Mouse (Mus musculus) heart, embryonic 11.5 days (tissue): ENCODE results near the gene Golim4. TPM values are rescaled to one million over a fixed set of nuclear protein-coding genes. Genes with fewer than 3 reads are reported as not detected.

ENCODE experiments used
- ATAC-seq: fragments of 200-750 bp; cut with Nextera tagmentation; replicated peaks from 2 replicates; pipeline ENCODE4 v1.8.0; 2017; ENCODE audit warnings: moderate library complexity; ENCODE audit not compliant: insufficient number of reproducible peaks, low FRiP score, low TSS enrichment
- H3K27ac ChIP-seq: fragments of 300-500 bp; sonication (generic); 2 replicates; pipeline ENCODE4 v1.5.1; 2014; ENCODE audit warnings: mild to moderate bottlenecking, low read depth, low read length
- H3K27me3 ChIP-seq: fragments of 300-500 bp; sonication (generic); 2 replicates; pipeline ENCODE4 v1.6.1; 2014; ENCODE audit warnings: mild to moderate bottlenecking, low read length, mixed read lengths; ENCODE audit not compliant: control insufficient read depth, insufficient read depth
- H3K36me3 ChIP-seq: fragments of 300-500 bp; sonication (generic); 2 replicates; pipeline ENCODE4 v1.6.1; 2014; ENCODE audit warnings: mild to moderate bottlenecking, low read length, moderate library complexity, mixed read lengths; ENCODE audit not compliant: control insufficient read depth, insufficient read depth
- H3K4me1 ChIP-seq: fragments of 300-500 bp; sonication (generic); 2 replicates; pipeline ENCODE4 v1.6.1; 2014; ENCODE audit warnings: low read length; ENCODE audit not compliant: control insufficient read depth, insufficient read depth
- H3K4me2 ChIP-seq: fragments of 300-500 bp; sonication (generic); 2 replicates; pipeline ENCODE4 v1.6.1; 2014; ENCODE audit warnings: mild to moderate bottlenecking, moderate library complexity
- H3K4me3 ChIP-seq: fragments of 300-500 bp; sonication (generic); 2 replicates; pipeline ENCODE4 v1.5.1; 2014; ENCODE audit warnings: low read depth, low read length
- H3K9ac ChIP-seq: fragments of 300-500 bp; sonication (generic); 2 replicates; pipeline ENCODE4 v1.6.1; 2014; ENCODE audit warnings: mild to moderate bottlenecking, low read depth, low read length, moderate library complexity
- H3K9me3 ChIP-seq: fragments of 300-500 bp; sonication (generic); replicated peaks from 2 replicates; pipeline ENCODE4 v1.6.1; 2016; ENCODE audit warnings: low read length; ENCODE audit not compliant: control insufficient read depth
- WGBS: fragments of 180-500 bp; shearing (Covaris S2); extraction: QIAGEN DNeasy Blood & Tissue Kit; methylation state at CpG from one replicate; pipeline ENCODE4 v1.1.7; 2014; ENCODE audit not compliant: insufficient replicate concordance; 5-methylcytosine and 5-hydroxymethylcytosine counted together
- polyA plus RNA-seq: library from polyadenylated mRNA; unstranded; fragments of >200 nt; fragmentation: Nextera tagmentation; extraction: Ambion mirVana; gene quantifications from 2 replicates; pipeline ENCODE4 v1.2.1, GENCODE M21; 2014

Gene Golim4
- polyA plus RNA-seq, 1 experiment from 2014 or later, result 40.4 TPM

DNA sequence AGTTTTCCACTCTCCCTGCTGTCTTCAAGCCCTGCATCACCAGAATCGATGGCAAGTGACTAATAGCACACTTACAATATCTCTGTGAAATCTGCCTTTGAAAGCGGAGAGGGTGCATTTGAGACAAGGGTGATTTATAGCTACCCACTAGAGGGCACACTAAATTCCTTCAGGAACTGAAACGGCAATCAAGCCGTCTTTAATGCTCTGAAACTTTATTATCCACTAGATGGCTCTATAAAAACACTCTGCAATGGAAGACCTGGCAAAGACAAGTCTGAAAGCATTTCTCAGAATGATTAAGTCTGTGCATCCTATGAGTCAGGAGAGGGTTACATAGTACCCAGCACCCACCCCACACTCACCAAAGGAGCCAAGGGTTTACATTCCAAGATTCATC, 46.5 kb downstream of the Golim4 start:
- no peak for ATAC-seq
- 19% methylated on average over 4 of the region's 4 CpGs for WGBS
- Histone ChIP-seq H3K4me3 (no peak overlapping the region), H3K9me3 (no peaks in the 10 kb centered on the region), H3K9ac (no peak overlapping the region), H3K27ac (no peak overlapping the region), H3K36me3 (no peaks in the 10 kb centered on the region), H3K4me2 (no peak overlapping the region), H3K27me3 (no peaks in the 10 kb centered on the region), H3K4me1 (peaks cover 6% of the 10 kb centered on the region; the same call in 1 of the 2 replicates)

DNA sequence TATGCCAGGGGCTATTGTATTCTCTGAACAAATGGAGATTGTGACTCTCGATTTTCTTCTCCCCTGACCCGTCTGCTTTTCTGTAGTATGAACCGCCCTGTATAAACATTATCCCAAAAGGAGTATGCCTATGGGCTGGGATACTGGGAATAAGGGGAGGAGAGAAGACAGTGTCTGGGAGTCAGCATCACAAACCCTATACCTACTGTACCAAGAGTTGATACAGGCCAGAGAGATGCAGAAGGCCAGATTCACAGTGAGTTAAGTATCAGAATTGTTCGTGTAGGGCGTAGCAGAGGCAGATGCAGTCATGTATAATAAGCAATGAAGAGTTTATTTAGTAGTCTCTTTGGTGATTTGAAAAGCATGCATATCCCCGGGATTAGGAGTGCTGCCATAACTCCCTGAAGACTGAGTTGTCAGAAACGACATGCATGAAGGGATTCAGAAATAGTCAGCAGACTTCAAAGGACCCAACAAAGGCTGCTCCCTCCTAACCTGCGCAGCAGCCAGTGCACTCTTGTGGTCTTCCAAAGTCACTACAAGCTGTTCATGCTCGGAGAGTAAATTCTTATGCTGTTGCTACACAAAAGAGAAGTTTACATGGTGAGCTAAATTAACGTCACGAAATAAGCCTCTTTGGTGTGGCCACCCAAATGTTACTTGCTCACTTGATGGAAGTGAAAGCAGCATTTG, 54.7 kb downstream of the Golim4 start:
- H3K4me3 ChIP-seq, result no peak overlapping the region
- H3K9me3 ChIP-seq, result no peaks in the 10 kb centered on the region
- no peaks in the 10 kb centered on the region for H3K4me1 ChIP-seq
- H3K27me3 ChIP-seq, result no peaks in the 10 kb centered on the region
- no peak overlapping the region for H3K27ac ChIP-seq
- H3K9ac ChIP-seq, result no peak overlapping the region
- peaks cover 3% of the 10 kb centered on the region; the same call in 1 of the 2 replicates for H3K36me3 ChIP-seq
- no peak overlapping the region for H3K4me2 ChIP-seq
- no peak for ATAC-seq
- WGBS, result 81% methylated on average over 11 of the region's 11 CpGs

DNA sequence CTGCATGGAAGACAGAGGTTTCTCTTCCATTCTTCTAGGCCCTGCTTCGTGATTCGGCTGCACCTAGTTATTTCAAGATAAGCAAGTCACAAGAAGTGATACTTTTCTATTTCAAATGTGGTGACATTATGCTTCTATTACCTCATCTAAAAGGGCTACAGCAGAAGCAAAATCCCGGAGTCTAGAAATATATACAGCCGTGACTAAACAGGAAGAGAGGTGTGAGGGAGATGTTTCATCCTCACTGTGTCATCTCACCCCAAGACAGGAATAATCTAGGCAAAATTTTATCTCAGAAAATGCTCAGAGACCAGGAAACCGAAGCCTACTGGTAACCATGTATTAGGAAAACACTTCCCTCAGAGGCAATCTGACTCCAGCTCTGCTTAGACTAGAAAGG, 61.7 kb downstream of the Golim4 start:
- Histone ChIP-seq H3K4me1 (no peaks in the 10 kb centered on the region), H3K9me3 (no peaks in the 10 kb centered on the region), H3K9ac (no peak overlapping the region), H3K4me3 (no peak overlapping the region), H3K27me3 (no peaks in the 10 kb centered on the region), H3K4me2 (no peak overlapping the region), H3K36me3 (peaks cover 8% of the 10 kb centered on the region), H3K27ac (no peak overlapping the region)
- ATAC-seq, result no peak
- WGBS, result 85% methylated on average over 5 of the region's 5 CpGs

DNA sequence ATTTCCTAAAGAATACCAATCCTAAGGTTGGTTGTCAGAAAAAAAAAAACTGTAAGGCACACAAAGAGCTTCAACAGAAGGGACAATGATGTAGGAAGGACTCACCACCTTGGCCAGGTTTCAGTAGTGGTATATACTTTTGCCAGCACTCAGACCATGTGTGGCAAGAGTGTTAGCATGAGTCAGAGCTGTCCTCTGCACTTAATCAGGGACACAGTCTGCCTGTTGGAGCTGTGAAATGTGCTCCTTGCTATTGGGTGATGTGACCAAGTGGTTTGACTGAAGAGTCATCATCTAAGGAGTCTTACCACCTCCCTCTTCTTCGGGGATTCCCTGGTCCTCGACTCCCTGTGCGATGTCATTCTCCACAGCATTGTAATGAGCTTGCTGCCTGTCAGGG, 65.2 kb downstream of the Golim4 start:
- no peaks in the 10 kb centered on the region for H3K9me3 ChIP-seq
- H3K4me3 ChIP-seq, result no peak overlapping the region
- no peak overlapping the region for H3K4me2 ChIP-seq
- no peak overlapping the region for H3K9ac ChIP-seq
- no peaks in the 10 kb centered on the region for H3K4me1 ChIP-seq
- 86% methylated on average over 3 of the region's 3 CpGs for WGBS
- H3K36me3 ChIP-seq, result peaks cover 12% of the 10 kb centered on the region
- H3K27me3 ChIP-seq, result no peaks in the 10 kb centered on the region
- ATAC-seq, result no peak
- H3K27ac ChIP-seq, result no peak overlapping the region

DNA sequence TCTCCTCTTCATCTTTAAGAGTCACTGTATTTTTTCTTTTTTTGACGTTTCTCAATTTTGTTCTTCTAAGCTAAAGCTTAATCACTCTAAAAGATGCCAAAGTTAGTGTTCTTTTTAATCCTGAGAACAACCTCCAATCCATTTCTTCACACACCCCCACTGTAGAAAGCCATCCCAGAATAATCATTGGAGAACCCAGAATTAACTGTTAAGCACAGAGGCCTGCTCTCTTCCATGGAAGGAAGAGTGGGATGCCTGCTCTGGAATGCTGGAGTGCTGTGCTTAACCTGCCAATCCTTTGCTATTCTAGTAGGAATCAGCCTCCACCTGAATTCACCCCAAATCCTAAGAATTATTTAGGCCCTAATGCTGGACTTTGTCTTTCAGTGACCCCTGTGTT, 67.4 kb downstream of the Golim4 start:
- 80% methylated on average over 1 of the region's 1 CpGs for WGBS
- peaks cover 18% of the 10 kb centered on the region for H3K36me3 ChIP-seq

DNA sequence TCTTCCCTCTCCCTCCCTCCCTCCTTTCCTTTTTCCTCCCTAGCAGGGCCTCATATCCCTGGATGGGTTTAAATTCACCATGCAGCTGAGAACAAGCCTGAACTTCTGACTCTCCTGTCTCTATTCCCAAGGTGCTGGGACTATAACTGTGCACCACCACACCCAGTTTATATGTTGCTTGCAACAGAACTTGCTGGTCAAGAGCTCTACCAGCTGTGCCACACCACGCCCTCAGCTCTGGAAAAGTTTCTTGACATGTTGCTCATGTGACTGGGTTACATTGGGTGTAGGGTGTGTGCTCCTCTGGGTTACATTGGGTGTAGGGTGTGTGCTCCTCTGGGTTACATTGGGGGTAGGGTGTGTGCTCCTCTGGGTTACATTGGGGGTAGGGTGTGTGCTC, 75.2 kb downstream of the Golim4 start:
- no peak overlapping the region for H3K27ac ChIP-seq
- WGBS, result 93% methylated on average over 1 of the region's 1 CpGs
- H3K4me1 ChIP-seq, result no peaks in the 10 kb centered on the region
- H3K9me3 ChIP-seq, result no peaks in the 10 kb centered on the region; the same call in 1 of the 2 replicates
- ATAC-seq, result no peak
- no peaks in the 10 kb centered on the region for H3K27me3 ChIP-seq
- no peak overlapping the region for H3K9ac ChIP-seq
- peaks cover 28% of the 10 kb centered on the region for H3K36me3 ChIP-seq
- H3K4me3 ChIP-seq, result no peak overlapping the region
- H3K4me2 ChIP-seq, result no peak overlapping the region

More for the DNA sequence above, 67.4 kb downstream of the Golim4 start:
- Histone ChIP-seq H3K4me3 (no peak overlapping the region), H3K4me2 (no peak overlapping the region), H3K9ac (no peak overlapping the region), H3K27me3 (no peaks in the 10 kb centered on the region), H3K9me3 (no peaks in the 10 kb centered on the region), H3K27ac (no peak overlapping the region), H3K4me1 (no peaks in the 10 kb centered on the region)
- ATAC-seq, result no peak

DNA sequence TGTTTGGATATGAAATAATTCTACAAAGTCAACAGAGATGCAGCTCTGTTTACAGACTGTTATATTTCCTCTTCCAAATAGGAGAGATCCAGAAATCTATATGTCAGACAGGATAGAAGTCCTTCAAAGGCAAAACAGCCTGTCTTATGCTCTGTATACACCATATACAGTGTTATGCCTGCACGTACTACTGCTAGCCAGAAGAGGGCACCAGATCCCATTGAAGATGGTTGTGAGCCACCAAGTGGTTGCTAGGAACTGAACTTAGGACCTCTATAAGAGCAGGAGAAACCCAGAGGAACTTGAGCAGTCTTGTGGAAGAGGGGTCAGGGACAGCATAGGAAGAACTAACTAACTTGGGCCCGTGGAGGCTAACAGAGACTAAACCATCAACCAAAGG, 77.5 kb downstream of the Golim4 start:
- WGBS, result 82% methylated on average over 2 of the region's 2 CpGs

DNA sequence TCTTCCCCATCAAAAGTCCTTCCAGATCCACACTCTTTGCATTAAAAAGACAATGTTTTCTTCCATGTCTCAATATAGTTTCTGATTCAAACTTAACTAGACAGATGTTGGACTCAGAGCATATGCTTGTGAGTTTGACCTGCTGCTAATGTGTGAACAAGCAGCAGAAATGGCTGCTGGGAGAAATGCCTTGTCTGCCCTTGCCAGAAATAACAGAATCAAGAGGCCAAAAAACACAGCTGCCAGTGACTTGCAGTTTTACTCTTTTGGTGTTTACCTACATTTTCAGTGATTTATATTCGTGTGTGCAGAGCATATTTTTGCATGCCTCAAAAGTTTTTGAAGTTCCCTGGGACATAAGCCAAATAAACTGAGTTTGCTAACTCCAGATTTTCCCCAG, 87.9 kb downstream of the Golim4 start:
- no peak overlapping the region for H3K27ac ChIP-seq

More for the DNA sequence above, 77.5 kb downstream of the Golim4 start:
- Histone ChIP-seq H3K9ac (no peak overlapping the region), H3K4me1 (no peaks in the 10 kb centered on the region), H3K4me2 (no peak overlapping the region), H3K36me3 (peaks cover 26% of the 10 kb centered on the region), H3K27me3 (no peaks in the 10 kb centered on the region), H3K27ac (no peak overlapping the region), H3K4me3 (no peak overlapping the region), H3K9me3 (no peaks in the 10 kb centered on the region; the same call in 1 of the 2 replicates)
- no peak for ATAC-seq

DNA sequence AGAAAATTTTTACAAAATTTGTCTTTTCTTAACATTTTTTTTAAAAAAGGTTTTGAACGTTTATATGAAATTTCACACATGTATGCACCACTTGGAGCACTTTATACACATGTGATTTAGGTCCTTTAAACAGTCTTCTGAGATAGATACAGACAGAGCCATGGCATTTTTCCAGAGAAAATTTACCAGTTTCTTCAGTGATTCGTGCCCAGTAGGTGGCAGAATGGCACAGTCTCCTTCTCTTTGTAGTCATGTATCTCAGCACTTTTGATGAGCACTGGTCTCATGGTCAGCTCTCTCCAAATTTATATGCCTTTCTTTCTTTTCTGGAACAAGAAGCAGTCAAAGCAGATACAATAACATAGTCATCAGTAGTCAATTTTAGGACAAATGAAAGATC, 92.5 kb downstream of the Golim4 start:
- no peak overlapping the region for H3K4me2 ChIP-seq
- no peaks in the 10 kb centered on the region for H3K4me1 ChIP-seq
- no peak overlapping the region for H3K9ac ChIP-seq
- no peak for ATAC-seq
- no peaks in the 10 kb centered on the region for H3K36me3 ChIP-seq
- H3K9me3 ChIP-seq, result no peaks in the 10 kb centered on the region
- WGBS, result 33% methylated on average over 2 of the region's 2 CpGs
- no peak overlapping the region for H3K27ac ChIP-seq
- H3K27me3 ChIP-seq, result no peaks in the 10 kb centered on the region
- H3K4me3 ChIP-seq, result no peak overlapping the region

More for the DNA sequence above, 87.9 kb downstream of the Golim4 start:
- Histone ChIP-seq H3K4me2 (no peak overlapping the region), H3K36me3 (no peaks in the 10 kb centered on the region), H3K4me3 (no peak overlapping the region), H3K9me3 (no peaks in the 10 kb centered on the region), H3K4me1 (no peaks in the 10 kb centered on the region), H3K9ac (no peak overlapping the region), H3K27me3 (no peaks in the 10 kb centered on the region)
- 39% methylated on average over 1 of the region's 1 CpGs for WGBS
- ATAC-seq, result no peak
